Comparison of ENCODE assay signal across 10 mouse cellular contexts in the genomic region with DNA sequence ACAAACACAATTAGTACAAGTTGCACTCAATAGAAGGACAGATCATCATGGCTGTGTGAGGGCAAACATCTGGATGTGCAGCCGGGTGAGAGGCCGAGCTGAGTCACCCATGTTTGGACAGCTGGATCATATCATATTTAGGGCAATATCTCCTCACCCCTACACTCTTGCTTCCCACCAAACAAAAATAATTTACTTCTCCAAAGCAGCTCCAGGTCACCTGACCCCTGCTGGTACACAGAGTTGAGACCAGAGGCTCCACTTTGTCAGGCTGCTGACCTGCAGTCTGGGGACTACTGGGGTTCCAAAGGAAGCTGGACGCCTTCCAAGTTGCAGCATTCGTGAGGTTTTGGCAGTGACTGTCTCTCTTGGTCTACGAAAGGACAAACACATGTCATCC.
DNase-seq lines count a peak whose midpoint lies in the region; ATAC-seq lines count a peak whose summit lies in the region.
"Had no signal": no experiment of that assay in that cellular context is flagged by ENCODE, and none has a peak within 500 bp of the region (broad histone marks: within the 10 kb centered on the region; RNA-seq: fewer than 3 reads in every experiment).

No protein-coding gene starts in this region.

- no peak overlapping the region for H3K4me3 ChIP-seq in midbrain, embryonic 10.5 days
- no peak overlapping the region for H3K4me3 ChIP-seq in midbrain, embryonic 16.5 days (ENCODE audit: low read depth, low read length)
- no peak overlapping the region for H3K4me3 ChIP-seq in lung, embryonic 15.5 days
- H3K4me3 ChIP-seq in hindbrain, embryonic 12.5 days: no peak overlapping the region
- no peak overlapping the region for H3K4me3 ChIP-seq in midbrain, embryonic 11.5 days (ENCODE audit: low read depth, low read length)
- H3K4me3 ChIP-seq: myocyte had no signal

- H3K27me3 ChIP-seq in midbrain, embryonic 10.5 days (ENCODE audit: low read depth, poor library complexity, severe bottlenecking): no peaks in the 10 kb centered on the region
- H3K27me3 ChIP-seq in midbrain, embryonic 16.5 days (ENCODE audit: control insufficient read depth, insufficient read depth, low read depth, low read length): no peaks in the 10 kb centered on the region
- H3K27me3 ChIP-seq in lung, embryonic 15.5 days: no peaks in the 10 kb centered on the region
- no peaks in the 10 kb centered on the region for H3K27me3 ChIP-seq in hindbrain, embryonic 12.5 days
- H3K27me3 ChIP-seq in midbrain, embryonic 11.5 days (ENCODE audit: control insufficient read depth, insufficient read depth, low read length): no peaks in the 10 kb centered on the region

- WGBS in midbrain, embryonic 10.5 days: 80% methylated on average over 5 of the region's 5 CpGs
- 76% methylated on average over 5 of the region's 5 CpGs for WGBS in midbrain, embryonic 16.5 days
- WGBS in lung, embryonic 15.5 days: 29% methylated on average over 5 of the region's 5 CpGs
- 67% methylated on average over 5 of the region's 5 CpGs for WGBS in hindbrain, embryonic 12.5 days
- WGBS in midbrain, embryonic 11.5 days: 80% methylated on average over 5 of the region's 5 CpGs

- ATAC-seq in midbrain, embryonic 16.5 days: no peak
- peak; percentile 95 for ATAC-seq in lung, embryonic 15.5 days (ENCODE audit: borderline replicate concordance, extremely low read depth, low FRiP score, low TSS enrichment)
- no peak for ATAC-seq in inflammation-experienced regulatory T-cells, adult 6 months
- ATAC-seq in hindbrain, embryonic 12.5 days (ENCODE audit: low FRiP score): no peak
- no peak for ATAC-seq in midbrain, embryonic 11.5 days (ENCODE audit: low FRiP score)

- H3K4me1 ChIP-seq in midbrain, embryonic 10.5 days: no peaks in the 10 kb centered on the region
- no peaks in the 10 kb centered on the region for H3K4me1 ChIP-seq in midbrain, embryonic 16.5 days (ENCODE audit: control insufficient read depth, insufficient read depth, low read length)
- peaks cover 6% of the 10 kb centered on the region for H3K4me1 ChIP-seq in lung, embryonic 15.5 days
- no peaks in the 10 kb centered on the region for H3K4me1 ChIP-seq in hindbrain, embryonic 12.5 days
- no peaks in the 10 kb centered on the region for H3K4me1 ChIP-seq in midbrain, embryonic 11.5 days (ENCODE audit: control insufficient read depth, insufficient read depth, low read length)

- H3K9ac ChIP-seq in midbrain, embryonic 16.5 days (ENCODE audit: low read depth, low read length): no peak overlapping the region
- no peak overlapping the region for H3K9ac ChIP-seq in lung, embryonic 15.5 days
- no peak overlapping the region for H3K9ac ChIP-seq in hindbrain, embryonic 12.5 days
- H3K9ac ChIP-seq in midbrain, embryonic 11.5 days (ENCODE audit: low read length): no peak overlapping the region

- peaks cover 4% of the 10 kb centered on the region; the same call in 1 of the 2 replicates for H3K9me3 ChIP-seq in midbrain, embryonic 10.5 days (replicated peaks)
- no peaks in the 10 kb centered on the region for H3K9me3 ChIP-seq in midbrain, embryonic 16.5 days (replicated peaks; ENCODE audit: control insufficient read depth, low read length, poor library complexity, severe bottlenecking)
- no peaks in the 10 kb centered on the region for H3K9me3 ChIP-seq in lung, embryonic 15.5 days
- no peaks in the 10 kb centered on the region for H3K9me3 ChIP-seq in hindbrain, embryonic 12.5 days (replicated peaks)
- no peaks in the 10 kb centered on the region for H3K9me3 ChIP-seq in midbrain, embryonic 11.5 days (ENCODE audit: control insufficient read depth, low read length)
- H3K9me3 ChIP-seq: G1E had no signal

- peak; percentile 29 for DNase-seq in midbrain, embryonic 10.5 days (ENCODE audit: low spot score)
- peak; percentile 77 for DNase-seq in embryo, embryonic 10.5 days (ENCODE audit: low spot score)
- DNase-seq in heart, postnatal 4 days: peak; percentile 69
- no peak for DNase-seq in midbrain, embryonic 11.5 days (ENCODE audit: low spot score, missing footprints)

- H3K4me2 ChIP-seq in midbrain, embryonic 16.5 days (ENCODE audit: low read length): no peak overlapping the region
- no peak overlapping the region for H3K4me2 ChIP-seq in lung, embryonic 15.5 days
- no peak overlapping the region for H3K4me2 ChIP-seq in hindbrain, embryonic 12.5 days (replicated peaks)
- H3K4me2 ChIP-seq in midbrain, embryonic 11.5 days: no peak overlapping the region

- H3K27ac ChIP-seq in midbrain, embryonic 10.5 days (replicated peaks): no peak overlapping the region
- no peak overlapping the region for H3K27ac ChIP-seq in midbrain, embryonic 16.5 days (ENCODE audit: low read length)
- H3K27ac ChIP-seq in lung, embryonic 15.5 days: no peak overlapping the region; the same call in 1 of the 2 replicates
- H3K27ac ChIP-seq in hindbrain, embryonic 12.5 days: no peak overlapping the region
- H3K27ac ChIP-seq in midbrain, embryonic 11.5 days (ENCODE audit: low read depth, low read length): no peak overlapping the region

- no peaks in the 10 kb centered on the region for H3K36me3 ChIP-seq in midbrain, embryonic 10.5 days
- no peaks in the 10 kb centered on the region for H3K36me3 ChIP-seq in midbrain, embryonic 16.5 days (ENCODE audit: control insufficient read depth, insufficient read depth, low read length)
- no peaks in the 10 kb centered on the region for H3K36me3 ChIP-seq in lung, embryonic 15.5 days
- no peaks in the 10 kb centered on the region for H3K36me3 ChIP-seq in hindbrain, embryonic 12.5 days
- no peaks in the 10 kb centered on the region for H3K36me3 ChIP-seq in midbrain, embryonic 11.5 days (ENCODE audit: control insufficient read depth, insufficient read depth, low read length)
- H3K36me3 ChIP-seq: G1E had no signal
